Mouse (Mus musculus): ENCODE results near the gene Thbs3.

DNA sequence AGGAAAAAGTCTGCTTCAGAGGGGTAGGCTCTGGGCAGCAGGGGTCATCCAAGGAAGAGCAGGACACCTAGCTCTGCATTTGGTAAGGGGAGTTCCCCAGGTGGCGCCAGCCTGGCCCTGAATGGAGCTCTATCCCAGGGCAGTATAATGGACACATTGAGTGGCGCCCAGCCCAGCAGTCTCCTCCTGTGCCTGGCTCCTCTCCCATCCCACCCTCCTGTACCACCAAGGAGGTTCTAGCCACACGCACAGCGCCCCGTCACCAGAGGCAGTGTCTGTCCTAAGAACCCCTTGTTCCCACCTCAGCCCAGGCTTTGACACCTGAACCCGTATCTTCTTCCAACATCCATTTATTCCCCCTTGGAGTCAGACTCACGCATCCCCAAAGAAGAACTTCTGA, 5.2 kb upstream of the Thbs3 start:
- TF ChIP-seq CTCF (IDR thresholded peaks at IDR 0.05; ENCODE audit: low read depth, low read length) (no peak), POLR2AphosphoS5 (IDR thresholded peaks at IDR 0.05; ENCODE audit: insufficient replicate concordance, low read depth, low read length) (no peak), GATA1 (IDR thresholded peaks at IDR 0.05; ENCODE audit: borderline replicate concordance, low read length) (no peak), TAL1 (conservative IDR thresholded peaks at IDR 0.05; ENCODE audit: low read depth, low read length) (no peak)
